Comparison of ENCODE assay signal across 14 mouse cellular contexts in the genomic region with DNA sequence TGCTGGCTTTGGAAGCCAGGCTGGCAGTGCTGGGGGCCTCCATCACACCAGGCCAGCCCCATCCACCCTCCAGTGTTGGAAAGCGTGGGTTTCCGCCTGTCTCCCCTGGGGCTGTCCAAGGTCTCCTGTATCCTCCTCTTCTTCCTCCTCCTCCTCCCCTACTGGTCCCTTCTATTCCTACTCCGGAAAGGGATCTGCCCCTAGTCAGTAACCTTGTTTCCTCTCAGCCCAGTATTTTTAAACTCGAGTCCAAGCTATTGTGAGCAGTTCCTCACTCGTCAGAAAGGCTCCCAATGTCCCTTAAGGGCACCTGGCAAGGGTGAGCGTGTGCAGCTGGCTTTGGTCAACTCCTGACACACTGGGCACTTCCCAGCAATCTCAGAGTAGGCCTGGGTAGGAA. TPM values are rescaled to one million over a fixed set of nuclear protein-coding genes. Genes with fewer than 3 reads are reported as not detected.
DNase-seq lines count a peak whose midpoint lies in the region; ATAC-seq and TF ChIP-seq lines count a peak whose summit lies in the region.
"Had no signal": no experiment of that assay in that cellular context is flagged by ENCODE, and none has a peak within 500 bp of the region (broad histone marks: within the 10 kb centered on the region; RNA-seq: fewer than 3 reads in every experiment).

No protein-coding gene starts in this region.

- 54% methylated on average over 6 of the region's 6 CpGs for WGBS in neural tube, embryonic 13.5 days
- WGBS in kidney, embryonic 16.5 days = 45% methylated on average over 6 of the region's 6 CpGs
- WGBS in small intestine, adult 2 months = 79% methylated on average over 6 of the region's 6 CpGs
- 75% methylated on average over 6 of the region's 6 CpGs for WGBS in midbrain, embryonic 13.5 days

- no peaks in the 10 kb centered on the region for H3K27me3 ChIP-seq in neural tube, embryonic 13.5 days
- H3K27me3 ChIP-seq in kidney, embryonic 16.5 days (ENCODE audit: insufficient read depth, low read length) = no peaks in the 10 kb centered on the region
- no peaks in the 10 kb centered on the region for H3K27me3 ChIP-seq in small intestine, adult 2 months (ENCODE audit: control insufficient read depth, insufficient read depth, low read length)
- H3K27me3 ChIP-seq in midbrain, embryonic 13.5 days = peaks cover 20% of the 10 kb centered on the region
- H3K27me3 ChIP-seq: forebrain, embryonic 15.5 days; Patski had no signal

- H3K4me2 ChIP-seq in neural tube, embryonic 13.5 days = no peak overlapping the region
- H3K4me2 ChIP-seq in kidney, embryonic 16.5 days (replicated peaks; ENCODE audit: low read depth, low read length) = no peak overlapping the region
- H3K4me2 ChIP-seq in midbrain, embryonic 13.5 days (replicated peaks) = no peak overlapping the region
- H3K4me2 ChIP-seq: forebrain, embryonic 15.5 days; hindbrain, embryonic 12.5 days had no signal

- no peak overlapping the region for H3K9ac ChIP-seq in neural tube, embryonic 13.5 days
- H3K9ac ChIP-seq in kidney, embryonic 16.5 days (replicated peaks; ENCODE audit: low read length) = no peak overlapping the region
- H3K9ac ChIP-seq in midbrain, embryonic 13.5 days (replicated peaks) = no peak overlapping the region
- H3K9ac ChIP-seq: forebrain, embryonic 15.5 days; hindbrain, embryonic 12.5 days had no signal

- no peak for TF ChIP-seq CTCF in gastrocnemius, adult 2 months (IDR thresholded peaks at IDR 0.05)
- no peak for TF ChIP-seq CTCF in small intestine, adult 2 months (IDR thresholded peaks at IDR 0.05; ENCODE audit: extremely low read depth, insufficient read length, insufficient replicate concordance, low read depth, low read length)

- no peaks in the 10 kb centered on the region for H3K9me3 ChIP-seq in neural tube, embryonic 13.5 days
- no peaks in the 10 kb centered on the region for H3K9me3 ChIP-seq in kidney, embryonic 16.5 days (ENCODE audit: low read length)
- H3K9me3 ChIP-seq in midbrain, embryonic 13.5 days = no peaks in the 10 kb centered on the region
- H3K9me3 ChIP-seq: forebrain, embryonic 15.5 days; hindbrain, embryonic 12.5 days had no signal

- no peaks in the 10 kb centered on the region for H3K36me3 ChIP-seq in neural tube, embryonic 13.5 days
- H3K36me3 ChIP-seq in kidney, embryonic 16.5 days (ENCODE audit: insufficient read depth, low read length) = no peaks in the 10 kb centered on the region
- no peaks in the 10 kb centered on the region for H3K36me3 ChIP-seq in small intestine, adult 2 months (ENCODE audit: control insufficient read depth, insufficient read depth, low read length)
- H3K36me3 ChIP-seq in midbrain, embryonic 13.5 days = no peaks in the 10 kb centered on the region
- H3K36me3 ChIP-seq: forebrain, embryonic 15.5 days; hindbrain, embryonic 12.5 days had no signal

- no peak for TF ChIP-seq POLR2A in small intestine, adult 2 months (IDR thresholded peaks at IDR 0.05; ENCODE audit: low read depth, low read length)

- H3K4me1 ChIP-seq in neural tube, embryonic 13.5 days (replicated peaks) = peaks cover 49% of the 10 kb centered on the region
- H3K4me1 ChIP-seq in kidney, embryonic 16.5 days (ENCODE audit: insufficient read depth, low read length) = peaks cover 56% of the 10 kb centered on the region
- H3K4me1 ChIP-seq in small intestine, adult 2 months (ENCODE audit: control insufficient read depth, insufficient read depth, insufficient read length, low read length) = peaks cover 27% of the 10 kb centered on the region; the same call in 1 of the 2 replicates
- peaks cover 20% of the 10 kb centered on the region for H3K4me1 ChIP-seq in midbrain, embryonic 13.5 days (replicated peaks)

- peak overlapping the region; percentile 66 for H3K27ac ChIP-seq in gastrocnemius, adult 2 months
- peak overlapping the region; percentile 54; the same call in 1 of the 2 replicates for H3K27ac ChIP-seq in neural tube, embryonic 13.5 days (replicated peaks)
- peak overlapping the region; percentile 88 for H3K27ac ChIP-seq in kidney, embryonic 16.5 days (ENCODE audit: low read length)
- H3K27ac ChIP-seq in small intestine, adult 2 months (ENCODE audit: insufficient read depth, low read depth, low read length) = 0 out of 2 replicates have a peak overlapping the region, but pooled peaks have one; percentile 12
- no peak overlapping the region for H3K27ac ChIP-seq in midbrain, embryonic 13.5 days
- H3K27ac ChIP-seq: forebrain, embryonic 15.5 days; hindbrain, embryonic 12.5 days had no signal

- H3K4me3 ChIP-seq in gastrocnemius, adult 2 months = no peak overlapping the region
- H3K4me3 ChIP-seq in neural tube, embryonic 13.5 days = no peak overlapping the region
- no peak overlapping the region for H3K4me3 ChIP-seq in kidney, embryonic 16.5 days (ENCODE audit: low read length)
- H3K4me3 ChIP-seq in small intestine, adult 2 months (ENCODE audit: low read depth, low read length) = no peak overlapping the region
- no peak overlapping the region for H3K4me3 ChIP-seq in midbrain, embryonic 13.5 days (replicated peaks)
- H3K4me3 ChIP-seq: forebrain, embryonic 15.5 days; hindbrain, embryonic 12.5 days had no signal

- intact Hi-C loops in gastrocnemius, adult 2 months (cut with DNase I) = loop anchor here (10.0 kb wide), 1 partner anchor 166 kb away; no protein-coding TSS in a partner anchor
- intact Hi-C loops in gastrocnemius, postnatal 36 days (cut with DNase I) = no loop called here

- no peak for ATAC-seq in neural tube, embryonic 13.5 days (ENCODE audit: low read depth)
- peak; percentile 61 for ATAC-seq in kidney, embryonic 16.5 days (ENCODE audit: low FRiP score, low TSS enrichment)
- ATAC-seq in midbrain, embryonic 13.5 days = no peak
- no peak for ATAC-seq in frontal cortex, adult (ENCODE audit: low TSS enrichment)
- ATAC-seq: forebrain, embryonic 15.5 days; midbrain, embryonic 16.5 days; Patski had no signal

- DNase-seq in gastrocnemius, adult 2 months = no peak
- no peak for DNase-seq in gastrocnemius, postnatal 36 days
- DNase-seq in neural tube, embryonic 10.5 days (ENCODE audit: extremely low spot score, low spot score) = no peak
- DNase-seq: embryo, embryonic 11 days had no signal

RNA-seq across cellular contexts. Expression of a gene that starts 5.3 kb away (rescaled TPM):
- 1 to 10 TPM; 1.9 to 3.8 TPM for total RNA-seq in gastrocnemius, adult 2 months (2021)
- total RNA-seq in gastrocnemius, postnatal 36 days (2021) = 1 to 10 TPM; 2.0 to 2.5 TPM
- 2.5 and 2.6 TPM in 2 replicates for polyA plus RNA-seq in neural tube, embryonic 13.5 days (2015; fragmentation: Nextera tagmentation; extraction: Ambion mirVana)
- 5.6 and 6.5 TPM in 2 replicates for polyA plus RNA-seq in kidney, embryonic 16.5 days (2015; fragmentation: Nextera tagmentation; extraction: Ambion mirVana)
- polyA plus RNA-seq in small intestine, adult 2 months (2012; rRNA removed) = 12.7 and 49.4 TPM in 2 replicates
- polyA plus RNA-seq in midbrain, embryonic 13.5 days (2015; fragmentation: Nextera tagmentation; extraction: Ambion mirVana) = 1.1 and 2.3 TPM in 2 replicates

RNA-seq across cellular contexts. Expression of a gene that starts 6.6 kb away (rescaled TPM):
- 1 to 10 TPM; 1.0 to 2.0 TPM for total RNA-seq in gastrocnemius, adult 2 months (2021)
- 1 to 10 TPM in 1 of 2 experiments, under 1 TPM in 1; 0.84 to 1.2 TPM for total RNA-seq in gastrocnemius, postnatal 36 days (2021)
- polyA plus RNA-seq in neural tube, embryonic 13.5 days (2015; fragmentation: Nextera tagmentation; extraction: Ambion mirVana) = 0.36 TPM in 1 of 2 replicates, not detected in the other
- polyA plus RNA-seq in kidney, embryonic 16.5 days (2015; fragmentation: Nextera tagmentation; extraction: Ambion mirVana) = 0.47 and 0.68 TPM in 2 replicates
- polyA plus RNA-seq in small intestine, adult 2 months (2012; rRNA removed) = not detected in 2 replicates
- polyA plus RNA-seq in midbrain, embryonic 13.5 days (2015; fragmentation: Nextera tagmentation; extraction: Ambion mirVana) = 0.35 TPM in 1 of 2 replicates, not detected in the other
- total RNA-seq: liver, adult 2 months had no signal
- polyA plus RNA-seq: hindbrain, embryonic 12.5 days; liver, adult 2 months; midbrain, embryonic 16.5 days had no signal
